Mouse (Mus musculus): ENCODE data around the gene Pcdh15. TPM values are rescaled to one million over a fixed set of nuclear protein-coding genes. Genes with fewer than 3 reads are reported as not detected.

The Pcdh15 gene
- polyA plus RNA-seq, 1 experiment from 2014 or later: 2.0 TPM

DNA sequence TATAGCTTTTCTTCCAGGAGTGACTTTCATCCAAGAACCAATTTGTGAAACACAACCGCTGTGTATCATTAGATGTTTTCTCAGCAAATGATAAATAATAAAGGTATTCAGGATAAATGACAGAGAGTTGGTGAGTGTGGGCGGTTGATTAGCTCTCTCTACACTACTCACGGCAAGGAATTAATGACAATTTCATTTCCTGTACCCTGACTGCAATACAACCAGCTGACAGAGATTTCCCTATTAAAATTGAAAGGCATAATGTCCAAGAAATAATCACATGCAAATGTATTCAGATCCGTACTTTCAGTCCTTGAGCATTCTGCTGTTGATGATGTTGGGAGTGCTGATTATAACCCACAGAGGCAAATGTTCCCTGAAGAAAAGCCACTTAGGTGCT, 181.3 kb downstream of the Pcdh15 start:
- WGBS: 88% methylated on average over 4 of the region's 4 CpGs
- Histone ChIP-seq H3K9me3 (replicated peaks; ENCODE audit: control insufficient read depth, low read length) (no peaks in the 10 kb centered on the region), H3K9ac (ENCODE audit: low read length) (no peak overlapping the region), H3K4me2 (ENCODE audit: low read depth, low read length) (no peak overlapping the region), H3K27me3 (ENCODE audit: control insufficient read depth, insufficient read depth, low read length) (no peaks in the 10 kb centered on the region), H3K27ac (ENCODE audit: low read length) (no peak overlapping the region), H3K4me3 (replicated peaks; ENCODE audit: low read length) (no peak overlapping the region), H3K4me1 (ENCODE audit: control insufficient read depth, insufficient read depth, low read length) (no peaks in the 10 kb centered on the region), H3K36me3 (ENCODE audit: control insufficient read depth, insufficient read depth, low read length) (no peaks in the 10 kb centered on the region)
- no peak for ATAC-seq (ENCODE audit: insufficient read depth, low FRiP score)

GRCm38 (mm10) chr10:73296456-73296855, 197.3 kb downstream of the Pcdh15 start:
- Histone ChIP-seq H3K4me3 (replicated peaks; ENCODE audit: low read length) (no peak overlapping the region), H3K9ac (ENCODE audit: low read length) (no peak overlapping the region), H3K4me1 (ENCODE audit: control insufficient read depth, insufficient read depth, low read length) (no peaks in the 10 kb centered on the region), H3K4me2 (ENCODE audit: low read depth, low read length) (no peak overlapping the region), H3K9me3 (replicated peaks; ENCODE audit: control insufficient read depth, low read length) (no peaks in the 10 kb centered on the region), H3K36me3 (ENCODE audit: control insufficient read depth, insufficient read depth, low read length) (no peaks in the 10 kb centered on the region), H3K27ac (ENCODE audit: low read length) (no peak overlapping the region), H3K27me3 (ENCODE audit: control insufficient read depth, insufficient read depth, low read length) (no peaks in the 10 kb centered on the region)
- 56% methylated on average over 5 of the region's 5 CpGs for WGBS
- ATAC-seq (ENCODE audit: insufficient read depth, low FRiP score): no peak

- Histone ChIP-seq H3K27ac (ENCODE audit: low read length) (no peak overlapping the region), H3K4me3 (replicated peaks; ENCODE audit: low read length) (no peak overlapping the region), H3K4me2 (ENCODE audit: low read depth, low read length) (no peak overlapping the region), H3K27me3 (ENCODE audit: control insufficient read depth, insufficient read depth, low read length) (no peaks in the 10 kb centered on the region), H3K4me1 (ENCODE audit: control insufficient read depth, insufficient read depth, low read length) (no peaks in the 10 kb centered on the region), H3K9me3 (replicated peaks; ENCODE audit: control insufficient read depth, low read length) (no peaks in the 10 kb centered on the region), H3K9ac (ENCODE audit: low read length) (no peak overlapping the region), H3K36me3 (ENCODE audit: control insufficient read depth, insufficient read depth, low read length) (no peaks in the 10 kb centered on the region)
- WGBS: 76% methylated on average over 8 of the region's 8 CpGs
- ATAC-seq (ENCODE audit: insufficient read depth, low FRiP score): no peak
These were observed 202.8 kb downstream of the Pcdh15 start for GRCm38 (mm10) chr10:73301951-73302350.

GRCm38 (mm10) chr10:73306677-73307076, 207.5 kb downstream of the Pcdh15 start:
- H3K4me3 ChIP-seq (replicated peaks; ENCODE audit: low read length): no peak overlapping the region
- H3K4me2 ChIP-seq (ENCODE audit: low read depth, low read length): no peak overlapping the region
- no peaks in the 10 kb centered on the region for H3K4me1 ChIP-seq (ENCODE audit: control insufficient read depth, insufficient read depth, low read length)
- no peaks in the 10 kb centered on the region for H3K9me3 ChIP-seq (replicated peaks; ENCODE audit: control insufficient read depth, low read length)
- no peaks in the 10 kb centered on the region for H3K27me3 ChIP-seq (ENCODE audit: control insufficient read depth, insufficient read depth, low read length)
- ATAC-seq (ENCODE audit: insufficient read depth, low FRiP score): no peak
- H3K36me3 ChIP-seq (ENCODE audit: control insufficient read depth, insufficient read depth, low read length): no peaks in the 10 kb centered on the region
- WGBS: 79% methylated on average over 1 of the region's 1 CpGs
- H3K27ac ChIP-seq (ENCODE audit: low read length): no peak overlapping the region
- no peak overlapping the region for H3K9ac ChIP-seq (ENCODE audit: low read length)

- no peak for ATAC-seq (ENCODE audit: insufficient read depth, low FRiP score)
- Histone ChIP-seq H3K4me1 (ENCODE audit: control insufficient read depth, insufficient read depth, low read length) (no peaks in the 10 kb centered on the region), H3K27ac (ENCODE audit: low read length) (no peak overlapping the region), H3K4me2 (ENCODE audit: low read depth, low read length) (no peak overlapping the region), H3K9me3 (replicated peaks; ENCODE audit: control insufficient read depth, low read length) (no peaks in the 10 kb centered on the region), H3K36me3 (ENCODE audit: control insufficient read depth, insufficient read depth, low read length) (no peaks in the 10 kb centered on the region), H3K27me3 (ENCODE audit: control insufficient read depth, insufficient read depth, low read length) (no peaks in the 10 kb centered on the region), H3K9ac (ENCODE audit: low read length) (no peak overlapping the region), H3K4me3 (replicated peaks; ENCODE audit: low read length) (no peak overlapping the region)
- WGBS: 91% methylated on average over 7 of the region's 7 CpGs
These were observed 227.7 kb downstream of the Pcdh15 start for GRCm38 (mm10) chr10:73326861-73327260.

DNA sequence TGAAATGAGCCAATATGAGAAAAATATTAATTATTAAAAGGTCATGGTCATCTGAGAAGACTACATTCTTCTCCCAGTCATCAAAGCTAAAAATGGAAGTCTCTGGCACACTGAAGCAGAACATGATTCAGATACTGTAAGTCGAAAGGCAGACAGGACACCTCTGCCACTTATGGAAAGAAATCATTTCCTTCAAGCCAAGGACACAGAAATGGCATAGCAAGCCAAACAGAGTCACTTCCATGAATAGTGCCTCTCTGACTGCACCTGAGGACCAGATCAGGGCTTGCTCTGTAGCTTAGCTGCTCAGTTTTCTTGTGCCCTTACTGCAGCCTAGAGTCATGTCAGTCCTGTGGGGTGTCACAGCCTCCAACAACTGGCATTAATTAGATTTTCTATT, 234.3 kb downstream of the Pcdh15 start:
- no peak for ATAC-seq (ENCODE audit: insufficient read depth, low FRiP score)
- Histone ChIP-seq H3K4me2 (ENCODE audit: low read depth, low read length) (no peak overlapping the region), H3K27me3 (ENCODE audit: control insufficient read depth, insufficient read depth, low read length) (no peaks in the 10 kb centered on the region), H3K9ac (ENCODE audit: low read length) (no peak overlapping the region), H3K4me3 (replicated peaks; ENCODE audit: low read length) (no peak overlapping the region), H3K27ac (ENCODE audit: low read length) (no peak overlapping the region), H3K9me3 (replicated peaks; ENCODE audit: control insufficient read depth, low read length) (no peaks in the 10 kb centered on the region), H3K4me1 (ENCODE audit: control insufficient read depth, insufficient read depth, low read length) (no peaks in the 10 kb centered on the region), H3K36me3 (ENCODE audit: control insufficient read depth, insufficient read depth, low read length) (no peaks in the 10 kb centered on the region)
- WGBS: 76% methylated on average over 1 of the region's 1 CpGs

DNA sequence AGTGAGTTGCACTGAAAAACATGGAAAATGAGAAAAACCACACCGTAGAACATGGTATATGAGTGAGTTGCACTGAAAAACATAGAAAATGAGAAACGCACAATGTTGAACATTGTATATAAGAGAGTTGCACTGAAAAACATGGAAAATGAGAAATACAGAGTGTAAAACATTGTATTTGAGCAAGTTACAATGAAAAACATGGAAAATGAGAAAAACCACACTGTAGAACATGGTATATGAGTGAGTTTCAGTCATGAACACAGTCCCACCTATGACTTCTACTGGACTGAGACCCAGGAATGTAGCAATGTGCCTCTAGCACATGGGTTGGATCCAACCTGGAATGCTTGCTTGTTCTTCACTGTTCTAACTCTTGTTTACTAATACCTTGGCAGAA, 279.9 kb downstream of the Pcdh15 start:
- Histone ChIP-seq H3K4me1 (ENCODE audit: control insufficient read depth, insufficient read depth, low read length) (no peaks in the 10 kb centered on the region), H3K36me3 (ENCODE audit: control insufficient read depth, insufficient read depth, low read length) (no peaks in the 10 kb centered on the region), H3K9ac (ENCODE audit: low read length) (no peak overlapping the region), H3K9me3 (replicated peaks; ENCODE audit: control insufficient read depth, low read length) (no peaks in the 10 kb centered on the region), H3K4me2 (ENCODE audit: low read depth, low read length) (no peak overlapping the region), H3K27ac (ENCODE audit: low read length) (no peak overlapping the region), H3K27me3 (ENCODE audit: control insufficient read depth, insufficient read depth, low read length) (no peaks in the 10 kb centered on the region), H3K4me3 (replicated peaks; ENCODE audit: low read length) (no peak overlapping the region)
- ATAC-seq (ENCODE audit: insufficient read depth, low FRiP score): no peak
- 87% methylated on average over 2 of the region's 2 CpGs for WGBS

- no peak for ATAC-seq (ENCODE audit: insufficient read depth, low FRiP score)
- no peaks in the 10 kb centered on the region for H3K27me3 ChIP-seq (ENCODE audit: control insufficient read depth, insufficient read depth, low read length)
- H3K4me1 ChIP-seq (ENCODE audit: control insufficient read depth, insufficient read depth, low read length): no peaks in the 10 kb centered on the region
- WGBS: 89% methylated on average over 2 of the region's 2 CpGs
- H3K9me3 ChIP-seq (replicated peaks; ENCODE audit: control insufficient read depth, low read length): no peaks in the 10 kb centered on the region
- H3K4me3 ChIP-seq (replicated peaks; ENCODE audit: low read length): no peak overlapping the region
- no peak overlapping the region for H3K4me2 ChIP-seq (ENCODE audit: low read depth, low read length)
- no peak overlapping the region for H3K9ac ChIP-seq (ENCODE audit: low read length)
- H3K27ac ChIP-seq (ENCODE audit: low read length): no peak overlapping the region
- no peaks in the 10 kb centered on the region for H3K36me3 ChIP-seq (ENCODE audit: control insufficient read depth, insufficient read depth, low read length)
These were observed 284.9 kb downstream of the Pcdh15 start for GRCm38 (mm10) chr10:73384003-73384402.

- no peak for ATAC-seq (ENCODE audit: insufficient read depth, low FRiP score)
- no peaks in the 10 kb centered on the region for H3K9me3 ChIP-seq (replicated peaks; ENCODE audit: control insufficient read depth, low read length)
These were observed 301.3 kb downstream of the Pcdh15 start for GRCm38 (mm10) chr10:73400426-73400825.

GRCm38 (mm10) chr10:73425408-73425807, 326.3 kb downstream of the Pcdh15 start:
- H3K9ac ChIP-seq (ENCODE audit: low read length): no peak overlapping the region
- WGBS: 42% methylated on average over 3 of the region's 3 CpGs
- ATAC-seq (ENCODE audit: insufficient read depth, low FRiP score): no peak

More at GRCm38 (mm10) chr10:73400426-73400825, 301.3 kb downstream of the Pcdh15 start:
- Histone ChIP-seq H3K27me3 (ENCODE audit: control insufficient read depth, insufficient read depth, low read length) (no peaks in the 10 kb centered on the region), H3K4me1 (ENCODE audit: control insufficient read depth, insufficient read depth, low read length) (no peaks in the 10 kb centered on the region), H3K9ac (ENCODE audit: low read length) (no peak overlapping the region), H3K27ac (ENCODE audit: low read length) (no peak overlapping the region), H3K4me3 (replicated peaks; ENCODE audit: low read length) (no peak overlapping the region), H3K36me3 (ENCODE audit: control insufficient read depth, insufficient read depth, low read length) (no peaks in the 10 kb centered on the region), H3K4me2 (ENCODE audit: low read depth, low read length) (no peak overlapping the region)
- 76% methylated on average over 1 of the region's 1 CpGs for WGBS

More at GRCm38 (mm10) chr10:73425408-73425807, 326.3 kb downstream of the Pcdh15 start:
- no peak overlapping the region for H3K4me2 ChIP-seq (ENCODE audit: low read depth, low read length)
- H3K36me3 ChIP-seq (ENCODE audit: control insufficient read depth, insufficient read depth, low read length): no peaks in the 10 kb centered on the region
- no peak overlapping the region for H3K4me3 ChIP-seq (replicated peaks; ENCODE audit: low read length)
- H3K4me1 ChIP-seq (ENCODE audit: control insufficient read depth, insufficient read depth, low read length): no peaks in the 10 kb centered on the region
- H3K27ac ChIP-seq (ENCODE audit: low read length): no peak overlapping the region
- no peaks in the 10 kb centered on the region for H3K9me3 ChIP-seq (replicated peaks; ENCODE audit: control insufficient read depth, low read length)
- no peaks in the 10 kb centered on the region for H3K27me3 ChIP-seq (ENCODE audit: control insufficient read depth, insufficient read depth, low read length)

All from stomach, embryonic 16.5 days (tissue).